Mouse (Mus musculus) liver, embryonic 13.5 days (tissue): ENCODE results near the gene Sez6l2. TPM values are rescaled to one million over a fixed set of nuclear protein-coding genes. Genes with fewer than 3 reads are reported as not detected.

ENCODE experiments used
- ATAC-seq: fragments of 200-750 bp; cut with Nextera tagmentation; 2 replicates; pipeline ENCODE4 v1.8.0; 2017; ENCODE audit warnings: low read depth, mild to moderate bottlenecking, moderate number of reproducible peaks, moderate library complexity
- DNase-seq: peaks from one replicate; pipeline ENCODE4 v3.0.0; 2022
- H3K27ac ChIP-seq: fragments of 300-500 bp; sonication (generic); 2 replicates; pipeline ENCODE4 v1.5.1; 2015; ENCODE audit warnings: moderate library complexity, mild to moderate bottlenecking, inconsistent platforms
- H3K27me3 ChIP-seq: fragments of 300-500 bp; sonication (generic); 2 replicates; pipeline ENCODE4 v1.6.1; 2015; ENCODE audit warnings: mild to moderate bottlenecking, inconsistent platforms
- H3K36me3 ChIP-seq: fragments of 300-500 bp; sonication (generic); 2 replicates; pipeline ENCODE4 v1.6.1; 2015; ENCODE audit warnings: mild to moderate bottlenecking, inconsistent platforms
- H3K4me1 ChIP-seq: fragments of 300-500 bp; sonication (generic); replicated peaks from 2 replicates; pipeline ENCODE4 v1.6.1; 2015; ENCODE audit warnings: inconsistent platforms
- H3K4me2 ChIP-seq: fragments of 300-500 bp; sonication (generic); 2 replicates; pipeline ENCODE4 v1.6.1; 2015; ENCODE audit warnings: inconsistent platforms, mild to moderate bottlenecking, moderate library complexity
- H3K4me3 ChIP-seq: fragments of 300-500 bp; sonication (generic); replicated peaks from 2 replicates; pipeline ENCODE4 v1.5.1; 2015; ENCODE audit warnings: mild to moderate bottlenecking, inconsistent platforms
- H3K9ac ChIP-seq: fragments of 300-500 bp; sonication (generic); 2 replicates; pipeline ENCODE4 v1.6.1; 2015; ENCODE audit warnings: mild to moderate bottlenecking, inconsistent platforms
- H3K9me3 ChIP-seq: fragments of 300-500 bp; sonication (generic); replicated peaks from 2 replicates; pipeline ENCODE4 v1.6.1; 2016; ENCODE audit warnings: inconsistent platforms
- WGBS: fragments of 180-500 bp; shearing (Covaris S2); methylation state at CpG from one replicate; pipeline ENCODE4 v1.1.7; 2015; ENCODE audit not compliant: insufficient replicate concordance; 5-methylcytosine and 5-hydroxymethylcytosine counted together
- polyA plus RNA-seq: library from polyadenylated mRNA; unstranded; fragments of >200 nt; fragmentation: Nextera tagmentation; extraction: Ambion mirVana; gene quantifications from 2 replicates; pipeline ENCODE4 v1.2.1, GENCODE M21; 2015

Sez6l2 gene
- polyA plus RNA-seq, 1 experiment from 2014 or later = 0.09 TPM

DNA sequence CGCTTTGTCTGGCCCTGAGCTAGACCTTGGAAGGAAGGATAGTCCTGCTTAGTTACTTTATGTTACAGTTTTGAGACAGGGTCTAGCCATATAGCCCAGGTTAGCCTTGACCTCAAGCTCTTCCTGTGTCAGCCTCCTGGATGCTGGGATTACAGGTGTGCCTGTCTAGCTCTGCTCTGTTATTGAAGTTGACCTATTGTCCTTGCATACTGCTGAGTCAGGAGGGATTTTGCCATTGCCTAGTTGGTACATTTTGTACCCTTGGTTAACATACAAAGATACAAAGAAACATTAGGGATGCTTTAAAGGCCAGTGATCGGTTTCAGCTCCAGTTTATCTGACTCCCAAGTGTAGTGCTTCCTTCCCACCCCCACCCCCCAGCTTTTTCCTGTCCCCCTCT lies 17.7 kb upstream of the Sez6l2 start:
- Histone ChIP-seq H3K36me3 (peaks cover 43% of the 10 kb centered on the region), H3K9me3 (no peaks in the 10 kb centered on the region), H3K4me2 (no peak overlapping the region), H3K4me3 (no peak overlapping the region), H3K27me3 (no peaks in the 10 kb centered on the region), H3K9ac (no peak overlapping the region), H3K4me1 (peaks cover 24% of the 10 kb centered on the region), H3K27ac (no peak overlapping the region)
- 63% methylated on average over 2 of the region's 2 CpGs for WGBS
- DNase-seq (no peak), ATAC-seq (no peak)

DNA sequence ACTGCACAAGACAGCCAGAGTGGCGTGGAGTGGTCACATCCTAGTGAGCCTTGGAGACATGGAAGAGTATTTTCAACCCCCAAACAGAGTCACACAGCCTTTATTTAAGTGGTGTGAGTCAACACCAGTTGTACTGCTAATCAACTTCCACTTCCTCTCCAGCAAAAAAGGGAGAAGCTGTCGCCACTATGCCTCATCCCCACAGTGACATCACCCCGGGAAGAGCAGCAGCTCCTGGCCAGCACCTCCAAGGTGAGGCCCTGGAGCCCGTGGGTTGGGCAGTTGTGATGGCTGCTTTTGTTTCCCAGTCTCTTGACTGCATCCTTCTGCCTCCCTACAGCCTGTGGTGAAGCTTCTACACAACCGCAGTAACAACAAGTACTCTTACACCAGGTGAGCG lies 9.2 kb upstream of the Sez6l2 start:
- 58% methylated on average over 6 of the region's 6 CpGs for WGBS
- ATAC-seq = no peak
- no peak overlapping the region for H3K4me3 ChIP-seq

DNA sequence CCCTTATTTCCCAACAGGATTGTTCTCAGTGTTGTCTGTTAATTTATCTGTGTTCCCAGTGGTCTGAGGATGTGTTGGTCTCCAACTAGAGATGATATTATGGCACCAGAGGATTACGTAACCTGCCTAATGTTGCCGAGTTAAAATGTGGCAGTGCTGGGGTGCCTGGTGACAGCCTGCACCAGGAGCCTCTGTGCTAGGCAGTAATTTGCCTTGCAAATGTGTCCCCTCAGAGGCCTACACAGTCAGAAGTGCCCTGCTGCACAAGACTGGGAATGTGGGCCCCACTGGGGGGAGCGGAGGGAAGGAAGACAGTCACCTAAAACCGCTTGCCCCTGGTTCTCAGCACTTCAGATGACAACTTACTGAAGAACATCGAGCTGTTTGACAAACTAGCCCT lies 8.6 kb upstream of the Sez6l2 start:
- no peak overlapping the region for H3K9ac ChIP-seq
- no peak for DNase-seq
- H3K36me3 ChIP-seq = peaks cover 19% of the 10 kb centered on the region
- no peak overlapping the region for H3K27ac ChIP-seq
- H3K4me2 ChIP-seq = no peak overlapping the region
- no peak overlapping the region for H3K4me3 ChIP-seq
- ATAC-seq = no peak
- peaks cover 8% of the 10 kb centered on the region for H3K4me1 ChIP-seq
- H3K27me3 ChIP-seq = no peaks in the 10 kb centered on the region
- WGBS = 78% methylated on average over 5 of the region's 5 CpGs
- H3K9me3 ChIP-seq = no peaks in the 10 kb centered on the region

More for the DNA sequence above, 9.2 kb upstream of the Sez6l2 start:
- no peak for DNase-seq
- peaks cover 23% of the 10 kb centered on the region for H3K36me3 ChIP-seq
- no peaks in the 10 kb centered on the region for H3K27me3 ChIP-seq
- no peak overlapping the region for H3K27ac ChIP-seq
- H3K4me1 ChIP-seq = peaks cover 8% of the 10 kb centered on the region
- no peak overlapping the region for H3K9ac ChIP-seq
- H3K9me3 ChIP-seq = no peaks in the 10 kb centered on the region
- no peak overlapping the region for H3K4me2 ChIP-seq

DNA sequence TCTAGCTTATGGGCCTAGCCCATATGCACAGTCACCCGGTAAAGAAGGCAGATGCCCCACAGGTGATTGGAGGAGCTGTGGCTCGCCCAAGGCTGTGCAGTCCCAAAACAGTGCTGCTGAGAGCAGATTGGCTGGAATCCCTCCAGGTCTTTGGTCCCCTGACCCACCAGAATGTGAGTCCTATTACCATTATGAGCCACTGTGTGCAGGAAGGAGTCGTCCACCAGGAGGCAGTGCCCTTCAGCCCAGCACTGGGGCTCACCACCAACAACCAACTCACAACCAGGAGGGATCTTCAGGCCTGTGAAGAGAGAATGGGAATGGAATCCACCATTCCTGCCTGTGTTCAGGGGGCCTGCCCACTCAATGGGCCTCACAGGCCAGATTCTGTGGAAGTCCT lies 3.8 kb upstream of the Sez6l2 start:
- no peak for DNase-seq
- 49% methylated on average over 3 of the region's 3 CpGs for WGBS

DNA sequence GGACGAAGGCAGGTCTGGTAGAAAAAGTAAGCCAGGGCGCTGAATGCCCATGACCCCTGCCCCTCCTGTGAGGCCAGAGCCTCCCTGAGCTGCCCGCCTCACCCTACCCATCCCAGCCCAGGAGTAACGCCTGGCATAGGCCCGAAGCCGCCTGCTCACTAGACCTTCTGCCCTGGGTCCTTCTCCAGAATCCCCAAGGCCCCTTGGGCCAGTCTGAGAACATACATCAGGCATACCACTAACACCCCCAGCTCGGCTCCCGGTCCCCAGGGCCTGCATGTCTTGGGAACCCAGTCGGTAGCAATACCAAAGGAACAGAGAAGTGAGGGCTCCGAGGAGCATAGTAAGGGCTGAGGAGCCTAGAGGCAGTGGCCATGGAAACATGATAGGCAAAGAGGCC lies 1.7 kb upstream of the Sez6l2 start:
- no peak overlapping the region for H3K4me3 ChIP-seq
- 62% methylated on average over 10 of the region's 10 CpGs for WGBS
- H3K4me1 ChIP-seq = peaks cover 20% of the 10 kb centered on the region
- DNase-seq (no peak), ATAC-seq (no peak)
- peaks cover 11% of the 10 kb centered on the region; the same call in 1 of the 2 replicates for H3K36me3 ChIP-seq
- no peak overlapping the region for H3K27ac ChIP-seq
- H3K4me2 ChIP-seq = no peak overlapping the region
- H3K9me3 ChIP-seq = no peaks in the 10 kb centered on the region
- H3K27me3 ChIP-seq = peaks cover 51% of the 10 kb centered on the region
- H3K9ac ChIP-seq = no peak overlapping the region

More for the DNA sequence above, 3.8 kb upstream of the Sez6l2 start:
- no peak for ATAC-seq
- Histone ChIP-seq H3K9ac (no peak overlapping the region), H3K4me3 (no peak overlapping the region), H3K36me3 (peaks cover 11% of the 10 kb centered on the region; the same call in 1 of the 2 replicates), H3K4me1 (peaks cover 18% of the 10 kb centered on the region), H3K27ac (no peak overlapping the region), H3K9me3 (no peaks in the 10 kb centered on the region), H3K27me3 (peaks cover 31% of the 10 kb centered on the region), H3K4me2 (no peak overlapping the region)

DNA sequence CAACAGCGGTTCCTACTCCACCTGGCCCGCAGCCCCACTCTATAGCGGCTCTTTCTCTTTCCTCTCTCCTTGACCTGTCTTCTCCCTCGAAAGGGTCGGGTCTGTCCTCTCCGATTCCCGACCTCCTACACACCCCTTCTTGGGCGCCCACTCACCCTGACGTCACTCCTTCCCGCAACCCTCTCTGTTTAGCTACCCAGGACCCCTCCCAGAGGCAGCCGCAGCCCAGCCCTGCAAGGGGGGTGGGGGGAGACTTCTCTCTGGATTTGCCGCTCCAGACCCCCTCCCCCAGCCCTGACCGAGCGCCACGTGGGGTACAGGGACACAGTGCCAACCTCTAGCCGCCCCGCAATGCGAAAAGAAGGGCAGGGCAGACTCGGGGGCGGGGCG lies 965 bp upstream of the Sez6l2 start, which contains the start of gene Asphd1:
TSS of gene Asphd1 (minus strand) at position 180 of the 390 bp plus-strand sequence.
- H3K27ac ChIP-seq = no peak within 1 kb of the TSS
- peak within 1 kb of the TSS; percentile 49 for H3K4me3 ChIP-seq
- H3K4me2 ChIP-seq = peak within 1 kb of the TSS; percentile 83
- 3% methylated on average over 21 of the region's 21 CpGs for WGBS
- peaks cover 55% of the 10 kb centered on the region for H3K27me3 ChIP-seq
- H3K4me1 ChIP-seq = peaks cover 20% of the 10 kb centered on the region
- no peaks in the 10 kb centered on the region for H3K9me3 ChIP-seq
- peaks cover 11% of the 10 kb centered on the region; the same call in 1 of the 2 replicates for H3K36me3 ChIP-seq
- DNase-seq (no peak), ATAC-seq (0 out of 2 replicates have a peak, but pooled peaks have one; percentile 6)
- peak within 1 kb of the TSS; percentile 41; the same call in 1 of the 2 replicates for H3K9ac ChIP-seq

DNA sequence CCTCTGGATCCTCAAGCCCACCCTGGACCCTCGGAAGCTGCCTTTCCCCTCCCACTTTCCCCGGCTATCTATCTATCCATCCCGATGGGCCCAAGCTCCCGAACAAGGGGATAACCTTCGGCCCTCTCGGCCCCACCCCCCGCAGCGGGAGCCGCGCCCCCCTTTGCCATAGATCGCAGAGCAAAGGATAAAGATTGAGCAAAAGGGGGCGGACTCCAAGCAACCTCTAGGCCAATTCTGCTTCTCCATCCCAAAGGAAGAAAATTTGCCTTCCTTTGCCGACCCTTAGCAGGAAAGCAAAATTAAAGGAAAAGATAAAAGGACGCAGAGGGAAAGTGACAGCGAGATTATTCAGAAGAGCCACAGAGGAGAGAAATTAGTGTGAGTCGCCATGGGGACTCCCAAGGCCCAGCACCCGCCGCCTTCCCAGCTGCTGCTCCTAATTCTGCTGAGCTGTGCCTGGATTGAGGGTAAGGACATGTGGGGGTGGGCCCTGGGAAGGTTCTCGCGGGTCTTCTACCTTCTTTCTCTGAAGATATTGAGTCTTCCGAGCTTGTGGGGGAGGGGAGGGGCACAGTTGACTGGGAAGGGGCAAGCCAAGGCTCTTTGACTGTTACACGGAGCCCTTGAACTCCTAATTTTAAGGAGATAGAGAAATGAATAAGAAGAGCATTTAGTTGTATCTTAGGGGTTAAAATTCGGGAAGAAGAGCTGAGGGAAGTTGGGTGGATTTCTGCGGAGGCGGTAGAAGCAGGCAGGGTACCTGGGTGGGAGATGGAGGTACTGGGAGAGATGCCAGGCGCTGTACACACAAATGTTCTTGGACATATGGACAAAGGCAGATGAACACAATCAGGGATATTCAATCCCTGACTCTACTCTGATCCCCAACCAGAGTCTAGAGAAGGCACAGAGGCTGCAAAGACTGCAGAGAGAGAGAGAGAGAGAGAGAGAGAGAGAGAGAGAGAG lies 568 bp downstream of the Sez6l2 start:
- Histone ChIP-seq H3K4me1 (peaks cover 20% of the 10 kb centered on the region), H3K9ac (no peak overlapping the region), H3K27ac (no peak overlapping the region), H3K36me3 (0 out of 2 replicates have a peak, but pooled peaks cover 3% of the 10 kb centered on the region), H3K4me3 (0 out of 2 replicates have a peak overlapping the region, but pooled peaks have one; percentile 6), H3K9me3 (no peaks in the 10 kb centered on the region), H3K4me2 (peak overlapping the region; percentile 83; the same call in 1 of the 2 replicates), H3K27me3 (peaks cover 55% of the 10 kb centered on the region)
- ATAC-seq = no peak
- WGBS = 8% methylated on average over 26 of the region's 26 CpGs
- DNase-seq = no peak

DNA sequence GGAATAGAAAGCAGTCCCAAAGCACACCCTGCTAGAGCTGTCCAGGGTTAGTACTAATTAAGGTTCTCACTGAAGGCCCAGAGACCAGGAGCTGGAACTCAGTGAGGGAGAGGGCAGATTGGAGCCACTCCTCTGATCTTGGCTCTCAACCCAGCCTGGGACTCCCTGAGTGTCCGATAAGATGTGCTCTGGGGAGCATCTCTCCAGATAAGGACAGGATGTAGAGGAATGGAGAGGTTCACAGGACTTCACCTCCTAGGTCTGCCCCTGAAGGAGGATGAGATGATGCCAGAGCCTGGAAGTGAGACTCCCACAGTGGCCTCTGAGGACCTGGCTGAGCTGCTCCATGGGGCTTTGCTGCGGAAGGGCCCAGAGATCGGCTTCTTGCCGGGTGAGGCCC lies 1.4 kb downstream of the Sez6l2 start:
- no peak overlapping the region for H3K4me2 ChIP-seq
- DNase-seq = no peak
- no peak overlapping the region for H3K4me3 ChIP-seq
- H3K9me3 ChIP-seq = no peaks in the 10 kb centered on the region
- 0 out of 2 replicates have a peak, but pooled peaks cover 3% of the 10 kb centered on the region for H3K36me3 ChIP-seq
- WGBS = 19% methylated on average over 4 of the region's 4 CpGs
- ATAC-seq = no peak
- H3K9ac ChIP-seq = no peak overlapping the region
- peaks cover 20% of the 10 kb centered on the region for H3K4me1 ChIP-seq
- H3K27ac ChIP-seq = no peak overlapping the region
- H3K27me3 ChIP-seq = peaks cover 55% of the 10 kb centered on the region

DNA sequence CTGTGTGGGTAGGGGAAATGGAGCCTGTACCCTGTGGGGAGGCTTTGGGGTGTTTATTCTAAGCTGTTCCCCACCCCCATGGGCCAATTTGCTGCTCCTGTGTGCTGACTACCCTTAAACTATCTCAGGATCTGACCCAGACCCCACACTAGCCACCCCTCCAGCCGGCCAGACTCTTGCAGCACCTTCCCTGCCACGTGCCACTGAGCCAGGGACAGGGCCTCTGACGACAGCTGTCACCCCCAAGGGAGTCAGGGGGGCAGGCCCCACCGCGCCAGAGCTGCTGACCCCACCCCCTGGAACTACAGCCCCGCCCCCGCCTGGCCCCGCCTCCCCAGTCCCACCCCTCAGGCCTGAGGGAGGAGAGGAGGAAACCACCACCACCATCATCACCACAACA lies 2.3 kb downstream of the Sez6l2 start:
- H3K27me3 ChIP-seq = peaks cover 55% of the 10 kb centered on the region

DNA sequence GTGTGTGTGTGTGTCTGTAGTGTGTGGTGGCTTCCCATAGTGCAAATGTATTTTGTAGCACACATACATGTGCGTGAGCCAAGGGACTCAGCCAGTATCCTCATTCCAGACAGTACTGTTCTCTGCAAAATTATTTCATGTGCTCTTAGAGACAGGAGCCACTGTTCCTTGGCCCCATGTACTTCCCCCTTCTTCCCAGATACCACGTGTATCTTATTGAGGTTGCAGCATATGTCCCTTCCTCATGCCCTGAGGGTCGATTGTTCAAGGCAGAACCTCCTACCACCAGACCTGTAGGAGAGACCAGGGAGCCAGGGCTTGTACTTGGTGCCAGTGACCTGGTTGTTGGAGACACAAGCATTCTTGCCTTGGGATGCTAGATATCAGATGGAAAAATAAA lies 4.8 kb downstream of the Sez6l2 start:
- Histone ChIP-seq H3K27ac (no peak overlapping the region), H3K4me1 (peaks cover 11% of the 10 kb centered on the region), H3K9ac (no peak overlapping the region), H3K4me2 (no peak overlapping the region), H3K4me3 (no peak overlapping the region), H3K27me3 (peaks cover 38% of the 10 kb centered on the region), H3K9me3 (no peaks in the 10 kb centered on the region), H3K36me3 (no peaks in the 10 kb centered on the region)
- DNase-seq = no peak
- 38% methylated on average over 3 of the region's 3 CpGs for WGBS
- no peak for ATAC-seq

More for the DNA sequence above, 2.3 kb downstream of the Sez6l2 start:
- H3K9me3 ChIP-seq = no peaks in the 10 kb centered on the region
- peaks cover 20% of the 10 kb centered on the region for H3K4me1 ChIP-seq
- under 1% methylated on average over 8 of the region's 8 CpGs for WGBS
- no peaks in the 10 kb centered on the region for H3K36me3 ChIP-seq
- DNase-seq (no peak), ATAC-seq (no peak)
- no peak overlapping the region for H3K9ac ChIP-seq
- no peak overlapping the region for H3K27ac ChIP-seq
- no peak overlapping the region for H3K4me2 ChIP-seq
- no peak overlapping the region for H3K4me3 ChIP-seq

DNA sequence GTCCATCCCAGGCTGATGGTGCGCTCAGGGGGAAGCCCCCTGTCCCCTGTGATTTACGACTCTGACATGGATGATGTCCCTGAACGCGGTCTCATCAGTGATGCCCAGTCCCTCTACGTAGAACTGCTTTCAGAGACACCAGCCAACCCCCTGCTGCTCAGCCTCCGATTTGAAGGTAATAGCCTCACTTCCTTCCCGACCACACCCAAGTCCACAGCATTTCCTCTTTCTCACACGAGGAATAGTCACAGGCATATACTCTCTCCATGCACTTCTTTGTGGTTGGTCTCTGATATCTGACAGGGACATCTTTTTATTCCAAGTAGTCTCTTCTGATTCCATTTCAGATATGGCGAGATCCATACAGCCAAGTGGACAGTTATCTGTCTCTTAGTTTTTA lies 9.4 kb downstream of the Sez6l2 start:
- no peak for ATAC-seq
- no peak overlapping the region for H3K4me3 ChIP-seq
- H3K36me3 ChIP-seq = no peaks in the 10 kb centered on the region
- peaks cover 21% of the 10 kb centered on the region for H3K27me3 ChIP-seq
- no peaks in the 10 kb centered on the region for H3K4me1 ChIP-seq
- DNase-seq = no peak
- H3K27ac ChIP-seq = no peak overlapping the region
- 37% methylated on average over 9 of the region's 9 CpGs for WGBS
- H3K9me3 ChIP-seq = no peaks in the 10 kb centered on the region
- no peak overlapping the region for H3K9ac ChIP-seq
- no peak overlapping the region for H3K4me2 ChIP-seq
